Mouse (Mus musculus) megakaryocyte progenitor cell, adult 5-6 weeks (primary cell): ENCODE measurements at regions not wholly inside any gene's neighbourhood (a gene's known extent, or its start where the extent isn't known, plus 50 kb on each side); places are given as distances from the start of the nearest gene placed in this dataset.

ENCODE experiments used
- ATAC-seq: replicated peaks from 2 replicates; pipeline ENCODE4 v1.8.0; 2016; ENCODE audit warnings: mild to moderate bottlenecking, moderate TSS enrichment, inconsistent platforms; ENCODE audit not compliant: poor library complexity

GRCm38 (mm10) chr3:151670628-151671027 lies 79.1 kb downstream of the Ifi44 start:
- no peak for ATAC-seq

GRCm38 (mm10) chr3:151653298-151653697 lies 96.5 kb downstream of the Ifi44 start:
- ATAC-seq: no peak

GRCm38 (mm10) chr3:151651524-151651923 lies 98.2 kb downstream of the Ifi44 start:
- no peak for ATAC-seq

GRCm38 (mm10) chr3:151647637-151648036 lies 102.1 kb downstream of the Ifi44 start:
- ATAC-seq: peak; percentile 71

GRCm38 (mm10) chr3:151639431-151640111 lies 110.2 kb downstream of the Ifi44 start:
- ATAC-seq: no peak

- ATAC-seq: peak; percentile 58; the same call in 1 of the 2 replicates
Observed at GRCm38 (mm10) chr3:151638326-151638725, 111.4 kb downstream of the Ifi44 start.

GRCm38 (mm10) chr3:151610954-151611353 lies 138.8 kb downstream of the Ifi44 start:
- no peak for ATAC-seq

- ATAC-seq: no peak
Observed at GRCm38 (mm10) chr3:151607689-151608088, 142.1 kb downstream of the Ifi44 start.

- peak; percentile 46 for ATAC-seq
Observed at GRCm38 (mm10) chr3:151603371-151603770, 146.4 kb downstream of the Ifi44 start.
